Mouse (Mus musculus): Measurements from ENCODE around the gene Hoxa3.

The Hoxa3 gene

GRCm38 (mm10) chr6:52213119-52213986, at the start of gene Hoxa3, which contains the start of gene Gm28308:
TSS of gene Hoxa3 (minus strand) at chr6:52213336.
TSS of gene Gm28308 (minus strand) at chr6:52213339.
- no peak for DNase-seq (ENCODE audit: low read depth, low spot score)

GRCm38 (mm10) chr6:52262463-52263320, 49.6 kb upstream of the Hoxa3 start:
- no peak for DNase-seq (ENCODE audit: low read depth, low spot score)

- no peak for DNase-seq (ENCODE audit: low read depth, low spot score)
Measured at GRCm38 (mm10) chr6:52261751-52262462, 48.8 kb upstream of the Hoxa3 start.

DNA sequence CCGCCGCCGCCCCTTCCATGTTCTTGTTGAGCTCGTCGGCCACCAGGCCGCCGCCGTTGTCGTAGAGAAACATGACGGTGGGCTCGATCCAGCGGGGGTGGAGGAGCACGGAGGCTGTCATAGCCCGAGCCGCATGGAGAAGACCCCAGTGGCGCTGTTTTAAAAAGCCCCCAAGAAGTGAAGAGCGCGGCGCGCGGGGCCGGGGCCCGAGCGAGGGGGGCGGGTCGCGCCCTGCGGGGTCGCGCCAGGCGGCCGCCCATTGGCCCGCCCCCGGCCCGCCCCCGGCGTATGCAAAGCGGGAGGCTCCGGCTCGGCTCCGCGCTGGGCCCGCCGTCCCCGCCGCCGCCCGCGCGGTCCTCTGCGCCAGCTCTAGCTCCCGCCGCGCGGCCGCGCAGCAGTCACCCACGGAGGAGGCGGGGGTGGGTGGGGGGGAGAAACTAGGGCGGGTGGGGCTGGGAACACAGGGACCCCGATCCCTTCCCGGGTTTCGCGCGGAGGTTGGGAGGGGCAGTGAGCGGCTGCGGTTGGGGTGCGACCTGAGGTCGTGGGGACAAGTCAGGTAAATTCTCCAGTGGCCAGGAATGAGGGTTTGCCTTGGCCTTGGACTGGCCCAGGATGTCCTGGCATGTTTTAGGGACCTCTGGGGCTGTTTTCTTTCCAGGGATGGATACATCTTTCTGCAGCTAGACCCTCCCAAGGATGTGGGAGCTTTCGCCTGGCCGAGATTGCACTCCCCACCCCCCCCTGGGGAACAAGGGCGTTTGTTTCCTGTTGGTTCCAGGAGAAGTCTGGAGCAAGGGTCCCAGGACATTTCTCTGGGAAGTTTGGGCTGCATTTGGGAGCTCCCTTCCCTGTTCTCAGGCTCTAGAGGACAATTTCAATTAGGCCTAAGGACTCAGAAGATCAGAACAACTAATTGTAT, 47.8 kb upstream of the Hoxa3 start, which contains the start of gene Hoxa13:
Gene Hoxa13, minus strand, starts transcription at position 227 of the 922 bp plus-strand sequence.
- no peak for DNase-seq (ENCODE audit: low read depth, low spot score)

- DNase-seq (ENCODE audit: low read depth, low spot score), result no peak
Measured at GRCm38 (mm10) chr6:52259811-52260261, 46.7 kb upstream of the Hoxa3 start.

GRCm38 (mm10) chr6:52259081-52259790, 46.1 kb upstream of the Hoxa3 start:
- no peak for DNase-seq (ENCODE audit: low read depth, low spot score)

DNA sequence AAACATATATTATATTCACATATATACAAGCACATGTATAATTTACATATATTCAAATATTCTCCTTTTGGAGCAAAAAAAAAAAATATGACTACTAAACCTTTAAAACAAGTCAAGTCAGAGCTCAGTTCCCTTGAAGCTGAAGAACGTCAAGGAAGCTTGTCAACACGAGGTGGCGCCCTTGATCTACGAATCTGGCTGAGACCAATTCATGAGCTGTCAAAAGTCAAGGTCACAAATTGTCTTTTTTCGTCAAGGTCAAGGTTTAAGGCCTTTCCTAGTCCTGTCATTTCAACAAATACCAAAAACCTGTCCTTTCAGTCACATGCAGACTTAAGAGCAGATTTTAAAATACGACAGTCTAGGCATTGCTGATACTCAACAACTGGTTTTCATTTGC, 43.8 kb upstream of the Hoxa3 start:
- peak; percentile 3 for DNase-seq (ENCODE audit: low read depth, low spot score)

DNA sequence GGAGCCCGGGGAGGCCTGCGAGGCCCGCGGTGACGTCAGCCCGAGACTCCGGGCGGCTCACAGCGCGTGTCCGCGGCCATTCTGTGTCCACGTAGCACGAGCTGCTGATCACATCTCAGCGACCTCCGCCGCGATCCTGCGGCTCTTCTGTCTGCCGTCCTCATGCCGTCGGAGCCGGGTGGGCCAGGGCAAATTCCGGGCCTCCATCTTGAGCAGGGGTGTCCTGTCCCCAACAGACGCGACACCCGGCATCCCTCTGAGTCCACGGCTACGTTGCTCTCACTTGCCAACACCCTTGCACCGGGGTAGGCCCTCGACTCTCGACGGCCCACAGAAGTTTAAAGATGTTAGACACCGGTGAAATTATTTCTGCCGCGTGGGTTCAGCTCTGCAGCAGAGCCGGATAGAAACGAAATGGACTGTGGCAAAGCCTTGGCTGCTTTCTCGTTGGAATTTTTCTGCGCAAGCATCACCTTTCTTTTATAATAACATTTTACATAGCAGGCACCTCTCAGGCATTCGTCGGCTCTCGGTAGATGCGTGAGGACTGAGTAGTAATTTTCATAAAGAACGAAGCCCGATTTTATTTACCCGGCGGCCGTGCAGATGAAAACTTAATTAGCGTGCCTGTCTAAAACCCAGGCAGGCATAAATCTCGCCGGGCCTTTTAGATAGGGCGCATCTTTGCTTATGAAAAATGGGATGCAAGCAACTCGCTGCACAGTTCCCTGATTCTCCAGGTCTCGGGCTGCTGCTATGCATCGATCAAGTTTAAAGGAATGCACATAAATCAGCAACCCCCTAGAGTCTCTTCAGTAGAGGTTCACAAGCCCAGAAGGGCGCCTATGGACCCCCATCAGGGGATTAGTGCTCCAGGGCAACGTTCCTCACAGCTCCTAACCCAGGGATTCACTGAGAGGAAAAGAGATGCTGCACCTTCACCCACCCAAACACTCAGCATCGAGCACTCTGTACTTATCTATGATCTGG, 40.7 kb upstream of the Hoxa3 start:
- no peak for DNase-seq (ENCODE audit: low read depth, low spot score)

DNA sequence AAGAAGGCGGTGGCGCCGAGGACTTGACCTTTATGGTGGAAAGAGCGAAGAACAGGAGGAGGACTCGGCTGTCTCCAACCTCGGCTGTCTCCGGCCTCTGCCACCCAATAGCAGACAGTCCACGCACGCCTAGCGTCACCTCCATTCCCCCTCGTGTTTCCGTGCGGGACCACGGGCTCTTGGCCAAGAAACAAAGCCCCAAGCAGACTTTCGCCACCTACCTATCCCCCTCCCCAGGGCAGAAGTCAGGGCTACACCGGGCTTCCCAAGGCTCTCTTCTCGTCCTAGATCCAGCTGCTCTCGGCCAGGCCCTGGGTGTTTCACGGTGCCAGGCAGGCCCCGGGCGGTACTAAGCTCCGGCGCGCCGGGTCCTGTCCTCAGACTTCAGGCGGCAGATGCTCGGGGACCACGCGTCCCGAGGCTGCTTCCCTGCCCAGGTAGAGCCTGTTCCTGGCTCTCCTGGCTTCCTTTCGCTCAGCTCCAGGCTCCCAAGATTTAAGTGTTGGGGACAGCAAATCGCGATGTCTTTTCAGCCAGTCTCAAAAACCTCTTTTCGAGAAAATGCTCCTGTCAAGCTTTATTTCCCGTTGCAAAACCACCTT, 39.7 kb upstream of the Hoxa3 start:
- no peak for DNase-seq (ENCODE audit: low read depth, low spot score)

DNA sequence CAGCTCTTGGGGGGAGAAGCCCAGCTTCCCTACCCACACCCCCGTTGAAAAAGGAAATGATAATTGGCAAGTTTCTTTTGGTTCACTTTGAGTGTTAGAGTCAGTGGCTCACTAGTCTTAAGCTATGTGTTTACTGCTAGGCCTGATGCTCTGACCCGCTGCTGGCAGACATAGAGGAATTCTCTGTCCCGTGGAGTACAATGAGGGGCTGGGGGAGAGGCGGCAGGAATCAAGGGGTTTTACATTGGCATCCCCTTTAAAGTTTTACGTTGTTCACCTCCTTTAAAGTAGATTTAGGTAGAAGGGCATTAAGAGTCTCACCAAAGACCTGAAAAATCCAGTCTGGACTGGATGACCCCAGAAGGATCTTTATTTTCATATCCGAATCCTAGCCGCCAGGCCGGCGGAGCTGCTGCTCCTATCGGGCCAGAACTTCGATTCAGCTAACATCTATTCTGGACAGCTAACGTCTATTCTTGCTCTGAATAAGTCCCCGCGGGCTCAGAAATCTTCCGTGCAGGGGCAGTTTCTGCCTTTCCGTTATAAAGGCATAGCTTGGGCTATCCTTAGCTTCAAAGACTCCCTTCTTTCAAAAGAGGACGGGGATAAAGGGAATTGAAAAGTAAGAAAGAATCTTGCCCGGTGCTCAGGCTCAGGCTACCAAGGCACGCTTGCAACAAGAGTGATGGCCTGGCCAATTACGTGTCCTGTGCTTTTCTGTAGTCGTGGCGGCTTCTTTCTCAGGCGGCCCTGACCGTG, 39.1 kb upstream of the Hoxa3 start:
- no peak for DNase-seq (ENCODE audit: low read depth, low spot score)

GRCm38 (mm10) chr6:52251177-52251879, 38.2 kb upstream of the Hoxa3 start:
- DNase-seq (ENCODE audit: low read depth, low spot score), result no peak

DNA sequence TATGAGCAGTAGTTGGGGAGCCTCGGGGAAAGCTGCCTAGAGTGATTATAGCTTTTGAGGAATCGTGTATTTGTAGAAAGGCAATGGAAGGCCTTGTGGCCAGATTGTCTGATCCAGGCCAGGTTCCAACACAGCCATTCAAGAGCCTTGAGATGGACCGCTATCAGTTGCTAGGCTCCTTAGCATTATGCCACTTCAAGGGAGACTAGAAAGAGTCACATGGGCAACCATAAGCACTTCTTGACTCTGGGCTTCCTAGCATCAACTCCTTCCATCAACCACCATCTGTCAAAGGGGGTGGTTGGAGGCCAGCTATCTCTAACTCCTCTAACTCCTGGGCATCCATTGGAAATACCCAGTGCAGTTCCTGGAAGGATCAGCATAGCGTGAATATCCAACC, 36.7 kb upstream of the Hoxa3 start:
- no peak for DNase-seq (ENCODE audit: low read depth, low spot score)

DNA sequence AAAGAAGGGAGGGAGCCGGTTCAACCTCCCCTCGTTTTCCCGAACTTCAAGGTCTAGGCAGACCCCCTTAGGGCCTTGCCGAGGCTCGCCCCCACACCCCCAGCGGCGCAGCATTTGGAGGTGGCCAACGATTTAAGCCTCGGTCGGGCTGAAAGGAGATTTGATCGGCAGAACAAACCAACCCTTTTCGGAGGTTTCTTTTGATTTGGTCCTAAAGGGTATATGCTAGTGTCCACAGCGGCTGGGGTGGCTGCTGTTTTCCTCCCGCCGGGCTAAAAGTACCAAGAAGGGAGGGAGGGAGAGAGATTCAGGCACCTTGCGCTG, 36.2 kb upstream of the Hoxa3 start:
- no peak for DNase-seq (ENCODE audit: low read depth, low spot score)

DNA sequence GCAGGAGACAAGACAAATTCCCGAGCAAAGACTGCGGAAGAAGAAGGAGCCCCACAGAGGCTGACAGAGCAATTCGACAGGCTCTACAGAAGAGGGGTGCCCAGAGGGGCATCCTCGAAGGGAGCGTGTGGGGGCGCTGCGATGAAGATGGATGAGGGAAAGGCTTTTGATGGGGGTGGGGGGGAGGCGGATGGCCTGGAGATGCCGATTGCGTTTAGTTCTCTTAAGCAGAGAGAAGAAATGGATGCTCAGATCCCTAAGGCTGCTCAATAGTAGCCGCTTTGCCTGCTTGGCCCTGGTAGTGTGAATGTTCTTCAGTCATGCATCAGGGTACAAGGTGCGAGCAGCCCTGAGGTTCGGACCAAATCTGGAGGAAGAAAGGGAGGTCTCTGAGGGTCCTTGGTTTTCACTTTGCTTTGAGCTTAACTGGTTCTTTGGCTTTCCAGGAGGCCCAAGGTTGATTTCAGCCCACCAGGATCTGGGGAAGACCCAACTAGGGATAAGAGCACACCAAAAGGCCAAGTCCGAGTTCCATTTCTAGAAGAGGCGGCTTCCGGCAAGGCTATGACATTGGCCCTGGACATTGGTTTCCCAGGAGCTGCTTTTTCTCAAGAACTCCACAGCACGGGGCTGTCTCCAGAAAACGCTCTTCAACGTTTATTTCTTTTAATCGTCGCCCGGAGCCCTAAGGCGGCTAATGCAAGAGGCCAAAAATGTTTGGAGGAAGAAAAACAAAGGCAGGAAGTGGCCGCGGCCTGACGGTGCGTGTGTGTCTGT, 35.7 kb upstream of the Hoxa3 start:
- no peak for DNase-seq (ENCODE audit: low read depth, low spot score)

DNA sequence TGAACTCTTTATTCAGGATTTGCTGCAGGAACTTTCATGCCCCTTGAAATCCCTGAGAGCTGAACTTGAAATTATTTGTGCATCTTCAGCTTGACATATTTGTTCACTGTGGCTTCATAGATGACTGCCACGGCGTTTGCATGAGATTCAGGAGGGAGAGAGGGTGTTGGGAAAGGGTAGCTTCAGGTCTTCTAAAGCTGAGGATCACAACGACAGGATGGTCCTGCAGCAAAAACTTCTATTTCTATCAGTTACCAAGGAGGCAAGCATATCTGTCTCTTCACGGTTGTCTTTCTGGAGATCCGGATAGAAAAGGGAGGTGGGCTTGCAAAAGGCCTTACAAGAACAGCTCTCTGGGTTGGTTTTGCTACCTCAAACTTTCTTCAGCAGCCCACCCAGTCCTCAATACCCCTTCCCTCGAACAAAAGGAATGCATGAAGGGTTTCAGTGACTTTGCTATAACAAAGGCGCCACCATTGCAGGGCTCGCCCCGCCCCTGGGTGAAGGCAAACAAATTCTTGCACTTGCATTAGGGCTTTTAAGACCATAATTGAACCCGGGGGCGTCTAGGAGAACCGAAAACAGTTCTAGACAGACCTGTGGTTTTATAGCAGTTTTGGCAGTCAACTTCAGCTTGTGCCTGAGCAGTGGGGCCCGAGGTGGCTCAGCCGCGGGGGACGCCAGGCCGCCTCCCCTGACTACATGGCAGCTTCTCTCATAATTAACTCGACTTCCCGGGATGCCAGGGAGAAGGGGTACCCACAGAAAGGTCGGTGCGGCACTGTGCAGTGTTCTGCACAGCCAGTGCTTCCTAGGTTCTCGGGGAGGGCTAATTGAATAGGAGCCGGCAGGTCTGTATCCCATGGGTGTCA, 34.9 kb upstream of the Hoxa3 start:
- DNase-seq (ENCODE audit: low read depth, low spot score), result no peak

Measured in c-Kit-negative CD71-positive TER-119-positive erythroid progenitor cells, embryonic 14.5 days (primary cell).